Mouse (Mus musculus) forebrain, embryonic 13.5 days (tissue): ENCODE data around the gene Gria4. TPM values are rescaled to one million over a fixed set of nuclear protein-coding genes. Genes with fewer than 3 reads are reported as not detected.

Source experiments
- ATAC-seq: fragments of 200-750 bp; cut with Nextera tagmentation; 2 replicates; pipeline ENCODE4 v1.8.0; 2017
- H3K27ac ChIP-seq: fragments of 300-500 bp; sonication (generic); 2 replicates; pipeline ENCODE4 v1.5.1; 2015; ENCODE audit warnings: inconsistent platforms, mild to moderate bottlenecking, moderate library complexity
- H3K27me3 ChIP-seq: fragments of 300-500 bp; sonication (generic); 2 replicates; pipeline ENCODE4 v1.6.1; 2015; ENCODE audit warnings: mild to moderate bottlenecking, inconsistent platforms
- H3K36me3 ChIP-seq: fragments of 300-500 bp; sonication (generic); 2 replicates; pipeline ENCODE4 v1.6.1; 2015; ENCODE audit warnings: mild to moderate bottlenecking, inconsistent platforms; ENCODE audit not compliant: poor library complexity, severe bottlenecking
- H3K4me1 ChIP-seq: fragments of 300-500 bp; sonication (generic); 2 replicates; pipeline ENCODE4 v1.6.1; 2015; ENCODE audit warnings: inconsistent platforms
- H3K4me2 ChIP-seq: fragments of 300-500 bp; sonication (generic); 2 replicates; pipeline ENCODE4 v1.6.1; 2015; ENCODE audit warnings: inconsistent platforms, mild to moderate bottlenecking, moderate library complexity
- H3K4me3 ChIP-seq: fragments of 300-500 bp; sonication (generic); 2 replicates; pipeline ENCODE4 v1.5.1; 2015; ENCODE audit warnings: mild to moderate bottlenecking, inconsistent platforms
- H3K9ac ChIP-seq: fragments of 300-500 bp; sonication (generic); 2 replicates; pipeline ENCODE4 v1.6.1; 2015; ENCODE audit warnings: mild to moderate bottlenecking, inconsistent platforms
- H3K9me3 ChIP-seq: fragments of 300-500 bp; sonication (generic); replicated peaks from 2 replicates; pipeline ENCODE4 v1.6.1; 2016; ENCODE audit warnings: inconsistent platforms
- WGBS: fragments of 180-500 bp; shearing (Covaris S2); methylation state at CpG from one replicate; pipeline ENCODE4 v1.1.7; 2015; 5-methylcytosine and 5-hydroxymethylcytosine counted together
- polyA plus RNA-seq: library from polyadenylated mRNA; unstranded; fragments of >200 nt; fragmentation: Nextera tagmentation; extraction: Ambion mirVana; gene quantifications from 2 replicates; pipeline ENCODE4 v1.2.1, GENCODE M21; 2015

Gene Gria4
- polyA plus RNA-seq, 1 experiment from 2014 or later = 13.3 TPM

DNA sequence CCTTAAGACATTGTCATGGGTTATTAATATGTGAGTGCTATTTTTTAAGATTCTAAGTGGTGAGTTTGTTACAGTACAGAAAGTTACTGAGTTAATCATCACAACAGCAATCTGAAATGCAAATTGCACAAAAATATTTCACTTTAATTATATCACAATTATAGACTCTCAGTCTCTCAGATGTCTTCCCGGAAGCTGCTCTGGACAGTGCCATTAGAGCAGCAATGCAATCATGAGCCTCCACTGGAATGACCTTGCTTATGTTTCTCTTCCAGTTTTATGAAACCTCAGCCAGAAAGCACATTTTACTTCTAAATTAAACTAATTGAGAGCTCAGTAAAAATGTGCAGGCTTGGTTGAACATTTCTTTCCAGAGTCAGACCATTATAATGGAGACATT, 116.9 kb downstream of the Gria4 start:
- Histone ChIP-seq H3K27me3 (no peaks in the 10 kb centered on the region), H3K9me3 (no peaks in the 10 kb centered on the region), H3K4me2 (no peak overlapping the region), H3K36me3 (no peaks in the 10 kb centered on the region), H3K4me3 (no peak overlapping the region), H3K9ac (no peak overlapping the region), H3K27ac (no peak overlapping the region), H3K4me1 (no peaks in the 10 kb centered on the region)
- ATAC-seq = no peak
- 78% methylated on average over 1 of the region's 1 CpGs for WGBS

GRCm38 (mm10) chr9:4665691-4666090, 130.3 kb downstream of the Gria4 start:
- H3K27me3 ChIP-seq = no peaks in the 10 kb centered on the region
- no peak overlapping the region for H3K4me3 ChIP-seq
- 85% methylated on average over 2 of the region's 2 CpGs for WGBS
- no peaks in the 10 kb centered on the region for H3K9me3 ChIP-seq
- no peak overlapping the region for H3K27ac ChIP-seq
- no peak overlapping the region for H3K4me2 ChIP-seq
- no peaks in the 10 kb centered on the region for H3K4me1 ChIP-seq
- ATAC-seq = no peak
- no peak overlapping the region for H3K9ac ChIP-seq
- no peaks in the 10 kb centered on the region for H3K36me3 ChIP-seq

GRCm38 (mm10) chr9:4662421-4662820, 133.6 kb downstream of the Gria4 start:
- no peaks in the 10 kb centered on the region for H3K27me3 ChIP-seq
- H3K9me3 ChIP-seq = no peaks in the 10 kb centered on the region
- H3K4me2 ChIP-seq = no peak overlapping the region
- H3K4me1 ChIP-seq = no peaks in the 10 kb centered on the region
- H3K36me3 ChIP-seq = no peaks in the 10 kb centered on the region
- no peak overlapping the region for H3K27ac ChIP-seq
- H3K4me3 ChIP-seq = no peak overlapping the region
- H3K9ac ChIP-seq = no peak overlapping the region
- no peak for ATAC-seq
- 84% methylated on average over 1 of the region's 1 CpGs for WGBS

DNA sequence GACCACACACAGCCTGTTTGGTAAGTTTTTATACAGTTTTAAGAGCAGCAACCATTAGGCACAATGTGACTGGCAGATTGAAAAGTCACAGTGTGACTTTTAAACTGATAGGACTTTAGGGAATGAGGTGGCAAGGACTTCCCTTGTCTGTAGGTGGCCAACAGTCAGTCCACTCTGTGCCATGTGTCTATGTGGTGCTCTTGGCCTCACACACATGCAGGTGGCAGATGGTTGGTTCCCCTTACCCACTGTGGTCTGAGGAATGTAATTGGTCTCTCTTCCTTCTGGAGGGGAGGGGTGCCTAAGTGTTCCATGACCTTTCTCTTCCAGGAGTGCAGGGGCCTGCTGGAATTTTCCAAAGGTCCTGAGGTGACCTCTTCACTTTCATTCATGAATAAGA, 137.1 kb downstream of the Gria4 start:
- Histone ChIP-seq H3K9me3 (no peaks in the 10 kb centered on the region), H3K4me2 (no peak overlapping the region), H3K9ac (no peak overlapping the region), H3K4me3 (no peak overlapping the region), H3K27me3 (no peaks in the 10 kb centered on the region), H3K4me1 (no peaks in the 10 kb centered on the region), H3K27ac (no peak overlapping the region), H3K36me3 (no peaks in the 10 kb centered on the region)
- ATAC-seq = no peak

DNA sequence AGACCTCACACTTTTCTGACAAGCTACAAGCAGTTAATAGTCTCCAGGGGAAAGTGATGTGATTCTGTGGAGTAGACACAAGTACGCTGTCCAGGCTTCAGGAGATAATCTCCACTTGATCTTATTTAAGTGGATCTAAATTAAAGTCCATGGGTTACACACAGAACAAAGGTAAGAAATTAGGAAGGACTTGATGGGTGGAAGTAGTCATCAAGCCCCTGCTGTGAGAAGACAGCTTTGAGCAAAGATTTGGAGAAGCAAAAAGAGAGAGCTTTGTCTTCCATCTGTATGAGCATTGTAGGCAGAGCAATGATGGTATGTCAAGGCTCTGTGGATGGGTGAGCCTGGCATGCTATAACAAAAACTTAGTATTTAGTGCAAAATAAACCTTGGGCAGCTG, 141.7 kb downstream of the Gria4 start:
- Histone ChIP-seq H3K4me3 (no peak overlapping the region), H3K9ac (no peak overlapping the region), H3K4me2 (no peak overlapping the region), H3K4me1 (no peaks in the 10 kb centered on the region), H3K27me3 (no peaks in the 10 kb centered on the region), H3K27ac (no peak overlapping the region), H3K36me3 (no peaks in the 10 kb centered on the region), H3K9me3 (no peaks in the 10 kb centered on the region)
- ATAC-seq = no peak
- 43% methylated on average over 1 of the region's 1 CpGs for WGBS

DNA sequence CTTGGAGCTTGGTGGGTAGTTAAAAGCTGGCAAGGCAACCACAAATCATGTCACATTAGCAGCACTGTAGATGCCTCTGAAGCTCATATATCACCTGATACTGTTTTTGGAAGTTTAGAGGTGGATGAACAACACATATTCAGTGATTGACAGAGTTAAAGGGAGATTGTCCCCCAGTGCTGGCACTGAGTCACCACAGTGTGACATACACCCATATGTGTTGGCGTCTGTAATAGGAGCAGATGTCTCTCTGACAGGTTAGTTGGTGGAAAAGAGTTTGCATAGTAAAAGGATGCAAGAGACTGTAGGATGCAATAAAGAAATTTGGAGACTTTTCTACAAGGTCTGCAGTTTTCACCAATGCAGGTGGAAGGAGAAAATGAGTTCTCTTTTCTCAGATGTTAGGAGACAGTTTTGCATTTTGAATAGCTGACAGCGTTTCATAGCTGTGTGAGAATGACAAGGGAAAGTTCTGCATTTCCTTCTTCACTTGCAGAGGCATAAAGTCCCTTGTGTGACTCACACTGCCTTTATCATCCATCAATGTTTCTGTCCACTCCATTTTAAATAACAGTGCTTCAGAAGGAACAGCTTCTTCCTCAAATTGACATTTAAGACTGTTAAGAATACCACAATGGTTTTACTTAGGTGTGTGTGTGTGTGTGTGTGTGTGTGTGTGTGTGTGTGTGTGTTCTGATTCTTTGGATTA, 156.7 kb downstream of the Gria4 start:
- no peaks in the 10 kb centered on the region for H3K4me1 ChIP-seq
- 76% methylated on average over 2 of the region's 2 CpGs for WGBS
- peak; percentile 78; the same call in 1 of the 2 replicates for ATAC-seq
- H3K27ac ChIP-seq = no peak overlapping the region
- no peaks in the 10 kb centered on the region for H3K9me3 ChIP-seq
- no peaks in the 10 kb centered on the region for H3K36me3 ChIP-seq
- H3K4me2 ChIP-seq = no peak overlapping the region
- H3K27me3 ChIP-seq = no peaks in the 10 kb centered on the region
- H3K9ac ChIP-seq = no peak overlapping the region
- H3K4me3 ChIP-seq = no peak overlapping the region

DNA sequence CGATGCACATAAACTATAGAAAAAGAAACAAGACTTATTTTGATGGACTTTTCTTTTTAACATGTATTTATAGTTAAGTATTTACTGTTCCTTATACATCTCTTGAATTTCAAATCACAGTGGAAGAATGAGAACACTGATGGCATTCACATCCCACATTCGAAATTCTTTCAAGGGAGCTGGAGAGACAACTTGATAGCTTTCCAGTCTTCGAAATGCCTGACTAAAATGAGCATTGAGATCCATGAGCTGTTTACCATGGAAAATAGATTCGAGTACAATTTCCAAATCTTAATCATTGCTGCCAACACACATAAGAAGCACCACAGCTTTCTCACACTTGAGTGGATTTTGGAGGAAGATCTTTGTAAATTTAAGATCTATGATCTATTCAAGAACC, 164.1 kb downstream of the Gria4 start:
- H3K4me3 ChIP-seq = no peak overlapping the region

DNA sequence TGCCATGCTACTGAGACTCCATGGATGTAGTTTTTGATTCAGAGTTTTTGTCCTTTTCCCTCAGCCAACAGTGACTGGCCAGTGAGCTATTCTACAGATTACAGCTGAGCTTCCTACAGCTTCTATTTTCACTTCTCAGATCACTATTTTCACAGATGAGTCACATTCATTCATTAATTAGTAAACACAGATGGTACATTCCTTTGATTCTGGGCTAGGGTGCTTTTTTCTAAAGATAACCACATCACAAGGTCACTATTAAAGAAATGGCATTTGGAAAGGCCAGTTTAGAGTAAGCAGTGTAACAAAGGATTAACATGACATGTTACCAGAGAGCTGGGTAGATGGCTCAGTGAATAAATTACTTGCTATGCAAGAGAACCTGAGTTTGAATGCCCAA, 180.7 kb downstream of the Gria4 start:
- Histone ChIP-seq H3K9ac (no peak overlapping the region), H3K4me2 (no peak overlapping the region), H3K36me3 (no peaks in the 10 kb centered on the region), H3K4me3 (no peak overlapping the region), H3K4me1 (no peaks in the 10 kb centered on the region), H3K27me3 (no peaks in the 10 kb centered on the region), H3K27ac (no peak overlapping the region), H3K9me3 (no peaks in the 10 kb centered on the region)
- no peak for ATAC-seq

More for the DNA sequence above, 164.1 kb downstream of the Gria4 start:
- ATAC-seq = no peak
- Histone ChIP-seq H3K4me1 (no peaks in the 10 kb centered on the region), H3K4me2 (no peak overlapping the region), H3K9me3 (no peaks in the 10 kb centered on the region), H3K27ac (no peak overlapping the region), H3K27me3 (no peaks in the 10 kb centered on the region), H3K36me3 (no peaks in the 10 kb centered on the region), H3K9ac (no peak overlapping the region)
- 86% methylated on average over 4 of the region's 4 CpGs for WGBS

DNA sequence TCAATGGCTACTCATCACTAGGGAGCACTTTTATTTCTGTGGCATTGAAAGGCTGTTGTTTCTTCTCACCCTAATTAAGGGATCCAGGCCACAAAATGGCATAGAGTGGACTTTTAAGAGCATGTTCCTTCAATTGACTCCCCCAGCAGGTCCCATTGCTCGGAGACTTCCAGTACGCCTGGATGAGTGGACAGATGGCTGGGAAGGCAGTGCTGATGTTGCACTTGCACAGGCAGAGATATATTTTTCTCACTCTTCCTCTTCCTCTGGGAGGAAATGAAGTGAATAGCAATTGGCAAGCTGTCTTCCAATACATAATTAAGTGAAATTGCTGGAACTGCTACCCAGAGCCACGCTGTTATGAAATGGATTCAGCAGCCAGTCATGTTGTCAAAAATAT, 190.7 kb downstream of the Gria4 start:
- Histone ChIP-seq H3K4me1 (no peaks in the 10 kb centered on the region), H3K36me3 (no peaks in the 10 kb centered on the region), H3K27me3 (no peaks in the 10 kb centered on the region), H3K9ac (no peak overlapping the region), H3K27ac (no peak overlapping the region), H3K4me3 (no peak overlapping the region), H3K9me3 (no peaks in the 10 kb centered on the region), H3K4me2 (no peak overlapping the region)
- 72% methylated on average over 3 of the region's 3 CpGs for WGBS
- ATAC-seq = no peak

GRCm38 (mm10) chr9:4604236-4604635, 191.8 kb downstream of the Gria4 start:
- Histone ChIP-seq H3K9ac (no peak overlapping the region), H3K4me1 (no peaks in the 10 kb centered on the region), H3K9me3 (no peaks in the 10 kb centered on the region), H3K4me2 (no peak overlapping the region), H3K27me3 (no peaks in the 10 kb centered on the region), H3K27ac (no peak overlapping the region), H3K4me3 (no peak overlapping the region), H3K36me3 (no peaks in the 10 kb centered on the region)
- no peak for ATAC-seq

DNA sequence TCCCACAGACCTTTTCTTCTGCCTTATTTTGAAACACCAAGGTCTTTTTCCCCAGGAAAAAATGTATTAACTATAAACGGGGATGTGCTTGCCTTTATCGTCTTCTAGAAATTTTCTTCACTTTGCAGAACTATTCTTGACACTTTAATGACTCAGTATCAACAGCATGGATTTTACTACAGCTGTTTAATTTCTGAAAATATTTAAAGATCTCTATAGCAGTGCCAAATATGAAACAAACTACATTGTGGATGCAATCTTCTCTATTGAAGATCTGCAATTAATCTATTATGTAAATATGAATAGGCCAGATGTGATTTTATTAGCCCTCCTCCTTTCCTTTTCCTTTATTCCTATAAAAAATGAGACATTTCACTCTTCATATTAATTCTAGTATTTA, 194.2 kb downstream of the Gria4 start:
- Histone ChIP-seq H3K9ac (no peak overlapping the region), H3K27me3 (no peaks in the 10 kb centered on the region), H3K4me3 (no peak overlapping the region), H3K4me2 (no peak overlapping the region), H3K36me3 (no peaks in the 10 kb centered on the region), H3K9me3 (no peaks in the 10 kb centered on the region), H3K4me1 (no peaks in the 10 kb centered on the region), H3K27ac (no peak overlapping the region)
- no peak for ATAC-seq
- WGBS = 87% methylated on average over 2 of the region's 2 CpGs

- Histone ChIP-seq H3K9me3 (no peaks in the 10 kb centered on the region), H3K36me3 (no peaks in the 10 kb centered on the region), H3K9ac (no peak overlapping the region), H3K4me2 (no peak overlapping the region), H3K27ac (no peak overlapping the region), H3K4me3 (no peak overlapping the region), H3K27me3 (no peaks in the 10 kb centered on the region), H3K4me1 (no peaks in the 10 kb centered on the region)
- no peak for ATAC-seq
- WGBS = 76% methylated on average over 5 of the region's 5 CpGs
These were observed 222.4 kb downstream of the Gria4 start for GRCm38 (mm10) chr9:4573596-4573995.

GRCm38 (mm10) chr9:4555415-4555959, 240.5 kb downstream of the Gria4 start:
- H3K36me3 ChIP-seq = no peaks in the 10 kb centered on the region
- WGBS = 44% methylated on average over 4 of the region's 4 CpGs
- no peak overlapping the region for H3K27ac ChIP-seq
- no peak for ATAC-seq
- H3K27me3 ChIP-seq = no peaks in the 10 kb centered on the region
- no peaks in the 10 kb centered on the region for H3K9me3 ChIP-seq
- no peak overlapping the region for H3K4me2 ChIP-seq
- H3K9ac ChIP-seq = no peak overlapping the region
- no peak overlapping the region for H3K4me3 ChIP-seq
- H3K4me1 ChIP-seq = no peaks in the 10 kb centered on the region
